8 mouse cellular contexts compared by ENCODE assay signal in genomic region chr6:29234272-29234671, GRCm38 (mm10). TPM values are rescaled to one million over a fixed set of nuclear protein-coding genes. Genes with fewer than 3 reads are reported as not detected.
DNase-seq lines count a peak whose midpoint lies in the region; ATAC-seq and TF ChIP-seq lines count a peak whose summit lies in the region.

No protein-coding gene starts in this region.

- H3K4me3 ChIP-seq in layer of hippocampus, adult 2 months, result no peak overlapping the region
- H3K4me3 ChIP-seq in MEL (ENCODE audit: control insufficient read depth in 1 of 2, insufficient read depth in 1 of 2, low read depth in 2 of 2, low read length in 2 of 2), result no peak overlapping the region
- no peak overlapping the region for H3K4me3 ChIP-seq in embryonic facial prominence, embryonic 14.5 days (ENCODE audit: low read depth, low read length)
- H3K4me3 ChIP-seq in small intestine, adult 2 months (ENCODE audit: low read depth, low read length), result no peak overlapping the region

- TF ChIP-seq POLR2A in MEL (IDR thresholded peaks at IDR 0.05; ENCODE audit: control insufficient read depth in 1 of 2, insufficient read depth in 1 of 2, low read depth in 1 of 2, low read length in 2 of 2, poor library complexity in 1 of 2), result no peak
- no peak for TF ChIP-seq POLR2A in small intestine, adult 2 months (IDR thresholded peaks at IDR 0.05; ENCODE audit: low read depth, low read length)

- H3K4me1 ChIP-seq in MEL (ENCODE audit: control insufficient read depth in 1 of 2, insufficient read depth in 2 of 2, low read length in 2 of 2), result peaks cover 0 to 6% of the 10 kb centered on the region in 2 experiments; a peak in 1 of 4 replicates
- no peaks in the 10 kb centered on the region for H3K4me1 ChIP-seq in embryonic facial prominence, embryonic 14.5 days (ENCODE audit: control insufficient read depth, insufficient read depth, low read length)
- peaks cover 3% of the 10 kb centered on the region; the same call in 1 of the 2 replicates for H3K4me1 ChIP-seq in small intestine, adult 2 months (ENCODE audit: control insufficient read depth, insufficient read depth, insufficient read length, low read length)

- ATAC-seq in embryonic facial prominence, embryonic 14.5 days (ENCODE audit: low read depth), result no peak
- ATAC-seq in monocyte, adult 5-6 weeks (replicated peaks; ENCODE audit: insufficient number of reproducible peaks, low FRiP score, low TSS enrichment, poor library complexity, severe bottlenecking), result no peak

- H3K27ac ChIP-seq in layer of hippocampus, adult 2 months, result no peak overlapping the region
- no peak overlapping the region for H3K27ac ChIP-seq in MEL (ENCODE audit: control insufficient read depth, low read depth, low read length)
- no peak overlapping the region for H3K27ac ChIP-seq in embryonic facial prominence, embryonic 14.5 days (replicated peaks; ENCODE audit: low read depth, low read length)
- H3K27ac ChIP-seq in small intestine, adult 2 months (ENCODE audit: insufficient read depth, low read depth, low read length), result no peak overlapping the region

- no peaks in the 10 kb centered on the region for H3K9me3 ChIP-seq in MEL (replicated peaks; ENCODE audit: insufficient read depth, low read length)
- H3K9me3 ChIP-seq in embryonic facial prominence, embryonic 14.5 days (ENCODE audit: control insufficient read depth, low read length), result no peaks in the 10 kb centered on the region

- no peak overlapping the region for H3K9ac ChIP-seq in MEL (ENCODE audit: control insufficient read depth, low read depth, low read length, poor library complexity, severe bottlenecking)
- no peak overlapping the region for H3K9ac ChIP-seq in embryonic facial prominence, embryonic 14.5 days (ENCODE audit: low read depth, low read length)

- no peak overlapping the region for H3K4me2 ChIP-seq in embryonic facial prominence, embryonic 14.5 days (ENCODE audit: low read depth, low read length)

- H3K36me3 ChIP-seq in MEL (ENCODE audit: control insufficient read depth in 1 of 2, insufficient read depth in 2 of 2, low read length in 2 of 2), result peaks cover 0 to 3% of the 10 kb centered on the region in 2 experiments; a peak in 1 of 4 replicates
- H3K36me3 ChIP-seq in embryonic facial prominence, embryonic 14.5 days (ENCODE audit: control insufficient read depth, insufficient read depth, low read length), result no peaks in the 10 kb centered on the region
- H3K36me3 ChIP-seq in small intestine, adult 2 months (ENCODE audit: control insufficient read depth, insufficient read depth, low read length), result no peaks in the 10 kb centered on the region

- peak; percentile 70 for TF ChIP-seq CTCF in layer of hippocampus, adult 2 months (conservative IDR thresholded peaks at IDR 0.05)
- TF ChIP-seq CTCF in MEL (IDR thresholded peaks at IDR 0.05 in 2 of 3, conservative IDR thresholded peaks at IDR 0.05 in 1 of 3; ENCODE audit: control insufficient read depth in 1 of 3, insufficient read depth in 1 of 3, low read depth in 2 of 3, low read length in 3 of 3, poor library complexity in 1 of 3, severe bottlenecking in 1 of 3), result peak; percentile 58 to 65 (median 62)
- peak; percentile 63; the same call in 1 of the 2 replicates for TF ChIP-seq CTCF in small intestine, adult 2 months (IDR thresholded peaks at IDR 0.05; ENCODE audit: extremely low read depth, insufficient read length, insufficient replicate concordance, low read depth, low read length)

- H3K27me3 ChIP-seq in MEL (ENCODE audit: control insufficient read depth in 1 of 2, insufficient read depth in 2 of 2, low read length in 2 of 2), result no peaks in the 10 kb centered on the region
- no peaks in the 10 kb centered on the region for H3K27me3 ChIP-seq in embryonic facial prominence, embryonic 14.5 days (replicated peaks; ENCODE audit: control insufficient read depth, insufficient read depth, low read length)
- H3K27me3 ChIP-seq in small intestine, adult 2 months (ENCODE audit: control insufficient read depth, insufficient read depth, low read length), result no peaks in the 10 kb centered on the region

- DNase-seq in layer of hippocampus, adult 2 months (ENCODE audit: low spot score in 2 of 2), result no peak
- no peak for DNase-seq in layer of hippocampus, postnatal 14 days (ENCODE audit: low spot score in 2 of 2)
- DNase-seq in MEL (ENCODE audit: low read depth, low spot score) (peak; percentile 50), MN1 (ENCODE audit: low spot score) (no peak)
- DNase-seq in embryonic facial prominence, embryonic 14.5 days (ENCODE audit: low spot score), result peak; percentile 24
- DNase-seq in urinary bladder, postnatal 10 days (ENCODE audit: low spot score), result no peak

- peak; percentile 21 for TF ChIP-seq RAD21 in MEL (IDR thresholded peaks at IDR 0.05; ENCODE audit: low read depth, low read length)

- TF ChIP-seq EP300 in MEL (IDR thresholded peaks at IDR 0.05; ENCODE audit: low read depth in 1 of 2, low read length in 2 of 2), result no peak

- WGBS in embryonic facial prominence, embryonic 14.5 days, result 52% methylated on average over 8 of the region's 8 CpGs
- WGBS in small intestine, adult 2 months, result 30% methylated on average over 8 of the region's 8 CpGs

- no peaks in the 10 kb centered on the region for H3K79me2 ChIP-seq in MEL (ENCODE audit: control insufficient read depth, insufficient read depth, low read length, poor library complexity)

TF ChIP-seq in MEL, 35 proteins besides CTCF, POLR2A, EP300 and RAD21:
- TF ChIP-seq USF1 (IDR thresholded peaks at IDR 0.05; ENCODE audit: low read depth, low read length) (peak; percentile 64; the same call in 1 of the 2 replicates), MYC (IDR thresholded peaks at IDR 0.05; ENCODE audit: low read depth, low read length) (no peak), SMC3 (IDR thresholded peaks at IDR 0.05; ENCODE audit: low read depth, low read length) (peak; percentile 55), RCOR1 (IDR thresholded peaks at IDR 0.05; ENCODE audit: low read depth, low read length) (no peak), POLR2AphosphoS5 (IDR thresholded peaks at IDR 0.05; ENCODE audit: borderline replicate concordance, low read depth, low read length) (no peak), USF2 (IDR thresholded peaks at IDR 0.05; ENCODE audit: borderline replicate concordance in 1 of 2, insufficient read depth in 1 of 2, low read depth in 1 of 2, low read length in 2 of 2) (no peak), MYB (IDR thresholded peaks at IDR 0.05; ENCODE audit: low read depth, low read length) (no peak), ETS1 (IDR thresholded peaks at IDR 0.05; ENCODE audit: low read depth, low read length) (no peak), HCFC1 (IDR thresholded peaks at IDR 0.05; ENCODE audit: low read depth, low read length) (no peak), BHLHE40 (IDR thresholded peaks at IDR 0.05; ENCODE audit: borderline replicate concordance, low read depth, low read length) (no peak), CHD1 (IDR thresholded peaks at IDR 0.05; ENCODE audit: low read depth, low read length) (no peak)

RNA-seq across cellular contexts. Expression of gene Impdh1, which starts 18.1 kb away (rescaled TPM):
- total RNA-seq in layer of hippocampus, adult 2 months (2021), result 10 to 100 TPM; 40.7 to 47.5 TPM
- 10 to 100 TPM; 59.5 to 62.0 TPM for total RNA-seq in layer of hippocampus, postnatal 14 days (2021)
- 15.3 and 17.2 TPM in 2 replicates for total RNA-seq in MEL (2012; rRNA removed)
- polyA plus RNA-seq in MEL (2012; ENCODE audit: insufficient read depth in 1 of 2, insufficient read length in 2 of 2, low read depth in 1 of 2, low replicate concordance in 2 of 2, missing spikeins in 1 of 2), result 10 to 100 TPM in 1 of 2 experiments, not detected in 1; 55.1 TPM
- 47.1 and 50.7 TPM in 2 replicates for polyA plus RNA-seq in embryonic facial prominence, embryonic 14.5 days (2014; fragmentation: Nextera tagmentation; extraction: Ambion mirVana)
- 15.0 and 15.6 TPM in 2 replicates for polyA plus RNA-seq in small intestine, adult 2 months (2012; rRNA removed)
- 16.4 to 27.6 TPM (median 22.7 TPM) in 3 replicates for total RNA-seq in monocyte, adult 5-6 weeks (2017)

RNA-seq across cellular contexts. Expression of gene Hilpda, which starts 38.0 kb away (rescaled TPM):
- 1 to 10 TPM; 6.4 to 6.6 TPM for total RNA-seq in layer of hippocampus, adult 2 months (2021)
- 1 to 10 TPM; 5.9 to 6.4 TPM for total RNA-seq in layer of hippocampus, postnatal 14 days (2021)
- 15.6 and 18.1 TPM in 2 replicates for total RNA-seq in MEL (2012; rRNA removed)
- 10 to 100 TPM in 1 of 2 experiments, not detected in 1; 17.0 TPM for polyA plus RNA-seq in MEL (2012; ENCODE audit: insufficient read depth in 1 of 2, insufficient read length in 2 of 2, low read depth in 1 of 2, low replicate concordance in 2 of 2, missing spikeins in 1 of 2)
- 44.1 and 46.5 TPM in 2 replicates for polyA plus RNA-seq in embryonic facial prominence, embryonic 14.5 days (2014; fragmentation: Nextera tagmentation; extraction: Ambion mirVana)
- polyA plus RNA-seq in small intestine, adult 2 months (2012; rRNA removed), result 5.5 and 5.8 TPM in 2 replicates
- total RNA-seq in monocyte, adult 5-6 weeks (2017), result 7.6 to 8.9 TPM (median 8.5 TPM) in 3 replicates

RNA-seq across cellular contexts. Expression of gene Fam71f2, which starts 45.1 kb away (rescaled TPM):
- under 1 TPM; 0.51 to 0.56 TPM for total RNA-seq in layer of hippocampus, adult 2 months (2021)
- under 1 TPM in 1 of 2 experiments, not detected in 1; 0.43 TPM for total RNA-seq in layer of hippocampus, postnatal 14 days (2021)
- 0.23 TPM in 1 of 2 replicates, not detected in the other for total RNA-seq in MEL (2012; rRNA removed)
- under 1 TPM in 1 of 2 experiments, not detected in 1; 0.84 TPM for polyA plus RNA-seq in MEL (2012; ENCODE audit: insufficient read depth in 1 of 2, insufficient read length in 2 of 2, low read depth in 1 of 2, low replicate concordance in 2 of 2, missing spikeins in 1 of 2)
- 0.61 and 0.81 TPM in 2 replicates for polyA plus RNA-seq in embryonic facial prominence, embryonic 14.5 days (2014; fragmentation: Nextera tagmentation; extraction: Ambion mirVana)
- polyA plus RNA-seq in small intestine, adult 2 months (2012; rRNA removed), result 0.20 and 1.3 TPM in 2 replicates
- total RNA-seq in monocyte, adult 5-6 weeks (2017), result 1.9 TPM in 1 of 3 replicates, not detected in the others

RNA-seq across cellular contexts. Expression of gene Prrt4, which starts 54.9 kb away (rescaled TPM):
- 1 to 10 TPM; 2.6 to 2.7 TPM for total RNA-seq in layer of hippocampus, adult 2 months (2021)
- 1 to 10 TPM; 4.8 TPM for total RNA-seq in layer of hippocampus, postnatal 14 days (2021)
- not detected in 2 replicates for total RNA-seq in MEL (2012; rRNA removed)
- polyA plus RNA-seq in MEL (2012; ENCODE audit: insufficient read depth in 1 of 2, insufficient read length in 2 of 2, low read depth in 1 of 2, low replicate concordance in 2 of 2, missing spikeins in 1 of 2), result under 1 TPM in 1 of 2 experiments, not detected in 1; 0.17 TPM
- polyA plus RNA-seq in embryonic facial prominence, embryonic 14.5 days (2014; fragmentation: Nextera tagmentation; extraction: Ambion mirVana), result 0.82 and 1.4 TPM in 2 replicates
- 0.17 and 0.22 TPM in 2 replicates for polyA plus RNA-seq in small intestine, adult 2 months (2012; rRNA removed)
- not detected in 3 replicates for total RNA-seq in monocyte, adult 5-6 weeks (2017)

Comparison
In these comparisons a context has a peak if more than half of its experiments do, and no peak if none do; other contexts are left out.
1. DNase-seq: peak in MEL (single experiment) and embryonic facial prominence, embryonic 14.5 days (single experiment); none in layer of hippocampus, adult 2 months (0 of 2), layer of hippocampus, postnatal 14 days (0 of 2), urinary bladder, postnatal 10 days (single experiment) and MN1 (single experiment).
2. Peak in every context shown above with its lines, with median percentiles within 50 percentile points of each other: CTCF ChIP-seq.